Mouse (Mus musculus) MEL (cell line): ENCODE data around the gene Fbll1. TPM values are rescaled to one million over a fixed set of nuclear protein-coding genes. Genes with fewer than 3 reads are reported as not detected.

Source experiments
- DNase-seq: peaks from one replicate; pipeline ENCODE4 v3.0.0; 2011; ENCODE audit warnings: low read depth, low spot score
- H3K27ac ChIP-seq: 2 replicates; pipeline ENCODE4 v1.5.1; 2012; ENCODE audit warnings: low read depth, mild to moderate bottlenecking, control low read depth, low read length, moderate library complexity; ENCODE audit not compliant: control insufficient read depth
- H3K27me3 ChIP-seq, 2 experiments: fragments of 150-350 bp in 1 of 2; sonication (generic) in 1 of 2; 2 replicates each; pipeline ENCODE4 v1.6.1; 2012; ENCODE audit warnings: low read length in 2 of 2, mild to moderate bottlenecking in 2 of 2, improper control_type of control experiment in 1 of 2, moderate library complexity in 1 of 2; ENCODE audit not compliant: insufficient read depth in 2 of 2, control insufficient read depth in 1 of 2
- H3K36me3 ChIP-seq, 2 experiments: 2 replicates each; pipeline ENCODE4 v1.6.1; 2012 to 2014; ENCODE audit warnings: low read length in 2 of 2, improper control_type of control experiment in 1 of 2, inconsistent platforms in 1 of 2, mild to moderate bottlenecking in 1 of 2; ENCODE audit not compliant: insufficient read depth in 2 of 2, control insufficient read depth in 1 of 2
- H3K4me1 ChIP-seq, 2 experiments: fragments of 150-350 bp in 1 of 2; sonication (generic) in 1 of 2; 2 replicates each; pipeline ENCODE4 v1.6.1; 2012; ENCODE audit warnings: low read length in 2 of 2, improper control_type of control experiment in 1 of 2, mild to moderate bottlenecking in 1 of 2; ENCODE audit not compliant: insufficient read depth in 2 of 2, control insufficient read depth in 1 of 2
- H3K4me3 ChIP-seq, 2 experiments: fragments of 150-350 bp in 1 of 2; sonication (generic) in 1 of 2; 2 replicates each; pipeline ENCODE4 v1.5.1; 2012; ENCODE audit warnings: low read depth in 2 of 2, low read length in 2 of 2, mild to moderate bottlenecking in 2 of 2, moderate library complexity in 2 of 2, control low read depth in 1 of 2, improper control_type of control experiment in 1 of 2; ENCODE audit not compliant: control insufficient read depth in 1 of 2, insufficient read depth in 1 of 2
- H3K79me2 ChIP-seq: 2 replicates; pipeline ENCODE4 v1.6.1; 2012; ENCODE audit warnings: mild to moderate bottlenecking, low read length, moderate library complexity; ENCODE audit not compliant: control insufficient read depth, poor library complexity, insufficient read depth
- H3K9ac ChIP-seq: 2 replicates; pipeline ENCODE4 v1.6.1; 2012; ENCODE audit warnings: low read depth, mild to moderate bottlenecking, control low read depth, low read length, moderate library complexity; ENCODE audit not compliant: control insufficient read depth, poor library complexity, severe bottlenecking
- H3K9me3 ChIP-seq: fragments of 150-350 bp; sonication (generic); replicated peaks from 2 replicates; pipeline ENCODE4 v1.6.1; 2012; ENCODE audit warnings: mild to moderate bottlenecking, low read length, improper control_type of control experiment, moderate library complexity; ENCODE audit not compliant: insufficient read depth
- BHLHE40 ChIP-seq: IDR thresholded peaks from 2 replicates; pipeline ENCODE4 v1.6.1; 2012; ENCODE audit warnings: low read depth, mild to moderate bottlenecking, inconsistent platforms, low read length, improper control_type of control experiment, borderline replicate concordance
- CHD1 ChIP-seq: IDR thresholded peaks from 2 replicates; pipeline ENCODE4 v1.6.1; 2012; ENCODE audit warnings: low read depth, mild to moderate bottlenecking, inconsistent platforms, low read length, improper control_type of control experiment
- CHD2 ChIP-seq: IDR thresholded peaks from 2 replicates; pipeline ENCODE4 v1.6.1; 2011; ENCODE audit warnings: low read length, improper control_type of control experiment
- E2F4 ChIP-seq: IDR thresholded peaks from 2 replicates; pipeline ENCODE4 v1.6.1; 2011; ENCODE audit warnings: low read depth, low read length, improper control_type of control experiment, borderline replicate concordance
- EP300 ChIP-seq, 2 experiments: IDR thresholded peaks; 2 replicates each; pipeline ENCODE4 v1.6.1; 2011; ENCODE audit warnings: improper control_type of control experiment in 2 of 2, low read length in 2 of 2, low read depth in 1 of 2, mild to moderate bottlenecking in 1 of 2
- ETS1 ChIP-seq: IDR thresholded peaks from 2 replicates; pipeline ENCODE4 v1.6.1; 2012; ENCODE audit warnings: low read depth, mild to moderate bottlenecking, inconsistent platforms, low read length, improper control_type of control experiment, moderate library complexity
- GATA1 ChIP-seq: IDR thresholded peaks from 2 replicates; pipeline ENCODE4 v1.6.1; 2011; ENCODE audit warnings: low read depth, low read length, improper control_type of control experiment
- HCFC1 ChIP-seq: IDR thresholded peaks from 2 replicates; pipeline ENCODE4 v1.6.1; 2012; ENCODE audit warnings: low read depth, mild to moderate bottlenecking, inconsistent platforms, low read length, improper control_type of control experiment, moderate library complexity
- JUND ChIP-seq: IDR thresholded peaks from 2 replicates; pipeline ENCODE4 v1.6.1; 2011; ENCODE audit warnings: low read depth, mild to moderate bottlenecking, improper control_type of control experiment, low read length
- MAFK ChIP-seq: IDR thresholded peaks from 2 replicates; pipeline ENCODE4 v1.6.1; 2011; ENCODE audit warnings: low read depth, mild to moderate bottlenecking, low read length, improper control_type of control experiment, borderline replicate concordance
- MAZ ChIP-seq: IDR thresholded peaks from 2 replicates; pipeline ENCODE4 v1.6.1; 2012; ENCODE audit warnings: low read depth, mild to moderate bottlenecking, inconsistent platforms, low read length, improper control_type of control experiment
- MYB ChIP-seq: IDR thresholded peaks from 2 replicates; pipeline ENCODE4 v1.6.1; 2011; ENCODE audit warnings: mild to moderate bottlenecking, low read depth, low read length, improper control_type of control experiment
- MYC ChIP-seq: IDR thresholded peaks from 2 replicates; pipeline ENCODE4 v1.6.1; 2011; ENCODE audit warnings: low read depth, mild to moderate bottlenecking, low read length, improper control_type of control experiment, moderate library complexity
- NELFE ChIP-seq: IDR thresholded peaks from 2 replicates; pipeline ENCODE4 v1.6.1; 2011; ENCODE audit warnings: low read depth, low read length, improper control_type of control experiment
- NRF1 ChIP-seq: IDR thresholded peaks from 2 replicates; pipeline ENCODE4 v1.6.1; 2014; ENCODE audit warnings: low read depth, mild to moderate bottlenecking, inconsistent platforms, low read length, improper control_type of control experiment, moderate library complexity; ENCODE audit not compliant: poor library complexity, insufficient read depth, severe bottlenecking
- POLR2AphosphoS2 ChIP-seq: IDR thresholded peaks from 2 replicates; pipeline ENCODE4 v1.6.1; 2011; ENCODE audit warnings: low read length, improper control_type of control experiment
- RAD21 ChIP-seq: IDR thresholded peaks from 2 replicates; pipeline ENCODE4 v1.6.1; 2011; ENCODE audit warnings: mild to moderate bottlenecking, low read depth, low read length, improper control_type of control experiment
- SIN3A ChIP-seq: IDR thresholded peaks from 2 replicates; pipeline ENCODE4 v1.6.1; 2012; ENCODE audit warnings: low read length, improper control_type of control experiment, inconsistent platforms
- TCF12 ChIP-seq: IDR thresholded peaks from 2 replicates; pipeline ENCODE4 v1.6.1; 2014; ENCODE audit warnings: low read depth, mild to moderate bottlenecking, inconsistent platforms, low read length, improper control_type of control experiment, moderate library complexity
- UBTF ChIP-seq: IDR thresholded peaks from 2 replicates; pipeline ENCODE4 v1.6.1; 2012; ENCODE audit warnings: low read depth, mild to moderate bottlenecking, inconsistent platforms, low read length, improper control_type of control experiment, moderate library complexity, borderline replicate concordance; ENCODE audit not compliant: insufficient read depth
- USF1 ChIP-seq: IDR thresholded peaks from 2 replicates; pipeline ENCODE4 v1.6.1; 2014; ENCODE audit warnings: low read depth, mild to moderate bottlenecking, inconsistent platforms, low read length, improper control_type of control experiment, moderate library complexity
- USF2 ChIP-seq, 2 experiments: IDR thresholded peaks; 2 replicates each; pipeline ENCODE4 v1.6.1; 2011 to 2012; ENCODE audit warnings: improper control_type of control experiment in 2 of 2, low read length in 2 of 2, borderline replicate concordance in 1 of 2, inconsistent platforms in 1 of 2, low read depth in 1 of 2, mild to moderate bottlenecking in 1 of 2; ENCODE audit not compliant: insufficient read depth in 1 of 2
- ZKSCAN1 ChIP-seq: IDR thresholded peaks from 2 replicates; pipeline ENCODE4 v1.6.1; 2012; ENCODE audit warnings: low read depth, mild to moderate bottlenecking, inconsistent platforms, low read length, improper control_type of control experiment, moderate library complexity
- ZMIZ1 ChIP-seq: IDR thresholded peaks from 2 replicates; pipeline ENCODE4 v1.6.1; 2012; ENCODE audit warnings: low read depth, mild to moderate bottlenecking, inconsistent platforms, low read length, improper control_type of control experiment, moderate library complexity
- polyA plus RNA-seq, 2 experiments: library from polyadenylated mRNA; stranded (reverse) in 1 of 2; unstranded in 1 of 2; fragments of >175 nt in 1 of 2; fragments of >200 nt in 1 of 2; gene quantifications; 2 replicates each; pipeline versions ENCODE4 v1.2.1 to v1.2.4; 2012; ENCODE audit warnings: low replicate concordance in 2 of 2, low read depth in 1 of 2; ENCODE audit not compliant: insufficient read length in 2 of 2, insufficient read depth in 1 of 2, missing spikeins in 1 of 2
- total RNA-seq: library from RNA; depleted of rRNA; stranded (reverse); fragments of 300-350 nt; gene quantifications from 2 replicates; pipeline ENCODE4 v1.2.3, GENCODE M21; 2012

Gene Fbll1
- total and polyA plus RNA-seq, 3 experiments: not detected

DNA sequence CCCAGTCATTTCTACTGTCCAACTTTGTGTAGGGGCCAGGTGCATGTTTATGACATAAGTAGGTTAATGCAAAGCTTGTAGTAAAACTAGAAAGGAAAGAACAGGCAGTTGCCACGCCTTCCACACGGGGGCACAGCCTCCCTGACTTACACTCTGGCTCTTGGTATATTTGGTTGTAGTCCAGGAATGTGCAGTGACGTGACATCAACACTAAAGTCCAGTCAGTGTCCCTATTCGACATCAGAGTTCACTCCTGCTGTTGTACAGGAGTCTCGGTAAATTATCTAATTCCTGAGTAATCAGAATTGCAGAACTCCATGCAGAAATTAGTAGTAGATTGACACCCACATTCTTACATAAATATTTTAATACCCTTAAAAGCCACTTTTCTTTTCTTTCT lies 15.6 kb downstream of the Fbll1 start:
- H3K27ac ChIP-seq: no peak overlapping the region
- H3K9ac ChIP-seq: no peak overlapping the region
- H3K36me3 ChIP-seq: peaks cover 0 to 58% of the 10 kb centered on the region in 2 experiments
- no peaks in the 10 kb centered on the region for H3K4me1 ChIP-seq
- H3K27me3 ChIP-seq: no peaks in the 10 kb centered on the region
- no peak overlapping the region for H3K4me3 ChIP-seq
- no peaks in the 10 kb centered on the region for H3K79me2 ChIP-seq
- DNase-seq: no peak
- TF ChIP-seq E2F4 (no peak), NRF1 (no peak), UBTF (no peak), JUND (no peak), USF1 (no peak), BHLHE40 (no peak), MAFK (no peak), ETS1 (no peak), ZMIZ1 (no peak), POLR2AphosphoS2 (no peak), CHD2 (no peak), NELFE (no peak), MYC (no peak), USF2 (IDR thresholded peaks at IDR 0.05; ENCODE audit: borderline replicate concordance in 1 of 2, insufficient read depth in 1 of 2, low read depth in 1 of 2, low read length in 2 of 2) (no peak)
- H3K9me3 ChIP-seq: no peaks in the 10 kb centered on the region

DNA sequence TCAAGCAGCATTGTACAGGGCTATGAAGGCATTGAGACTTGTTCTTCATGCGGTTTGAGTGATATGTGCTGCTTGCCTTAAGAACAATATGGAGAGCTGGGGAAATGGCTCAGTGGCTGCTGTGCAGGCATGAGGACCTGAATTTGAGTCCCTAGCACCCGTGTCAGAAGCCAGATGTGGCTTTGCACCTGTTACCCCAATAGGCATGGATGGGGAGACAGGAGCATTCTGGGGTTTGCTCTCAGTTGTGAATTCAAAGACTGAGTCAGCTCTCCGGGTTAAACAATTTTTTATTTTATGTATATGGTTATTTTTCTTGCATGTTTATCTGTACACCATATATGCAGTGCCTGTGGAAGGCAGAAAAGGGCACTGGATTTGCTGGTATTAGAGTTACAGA lies 16.2 kb downstream of the Fbll1 start:
- H3K4me3 ChIP-seq: no peak overlapping the region
- no peak for DNase-seq
- H3K9me3 ChIP-seq: no peaks in the 10 kb centered on the region
- H3K36me3 ChIP-seq: peaks cover 0 to 60% of the 10 kb centered on the region in 2 experiments
- no peaks in the 10 kb centered on the region for H3K27me3 ChIP-seq
- H3K9ac ChIP-seq: no peak overlapping the region
- no peak for TF ChIP-seq CHD2
- no peak for TF ChIP-seq GATA1
- no peak for TF ChIP-seq E2F4
- no peak for TF ChIP-seq MYB
- no peak for TF ChIP-seq HCFC1
- no peak for TF ChIP-seq MAZ
- TF ChIP-seq ETS1: no peak
- TF ChIP-seq CHD1: no peak
- no peak for TF ChIP-seq MAFK
- TF ChIP-seq RAD21: no peak
- TF ChIP-seq TCF12: no peak
- no peak for TF ChIP-seq ZKSCAN1
- TF ChIP-seq ZMIZ1: no peak
- no peak for TF ChIP-seq MYC
- TF ChIP-seq UBTF: no peak
- no peak for TF ChIP-seq EP300 (IDR thresholded peaks at IDR 0.05; ENCODE audit: low read depth in 1 of 2, low read length in 2 of 2)
- no peak for TF ChIP-seq SIN3A
- no peaks in the 10 kb centered on the region for H3K79me2 ChIP-seq
- no peak overlapping the region for H3K27ac ChIP-seq
- H3K4me1 ChIP-seq: no peaks in the 10 kb centered on the region
